Mouse (Mus musculus): Measurements from ENCODE around the gene Josd1.
A peak's percentile ranks its signal among the peaks of the same experiment; 100 is the strongest.

Gene Josd1

GRCm38 (mm10) chr15:79687646-79688267, at the start of gene Josd1:
Josd1 (minus strand) TSS chr15:79687919.
- peak; percentile 92 for DNase-seq (ENCODE audit: low read depth, low spot score)

- no peak for DNase-seq (ENCODE audit: low read depth, low spot score)
These were observed 46.6 kb upstream of the Josd1 start for GRCm38 (mm10) chr15:79734311-79734710.

GRCm38 (mm10) chr15:79733640-79734039, 45.9 kb upstream of the Josd1 start:
- no peak for DNase-seq (ENCODE audit: low read depth, low spot score)

GRCm38 (mm10) chr15:79733192-79733591, 45.5 kb upstream of the Josd1 start:
- no peak for DNase-seq (ENCODE audit: low read depth, low spot score)

- DNase-seq (ENCODE audit: low read depth, low spot score): no peak
These were observed 43.8 kb upstream of the Josd1 start for GRCm38 (mm10) chr15:79731554-79731953.

- DNase-seq (ENCODE audit: low read depth, low spot score): no peak
These were observed 41.1 kb upstream of the Josd1 start for GRCm38 (mm10) chr15:79728731-79729388.

- DNase-seq (ENCODE audit: low read depth, low spot score): no peak
These were observed 40.6 kb upstream of the Josd1 start for GRCm38 (mm10) chr15:79728311-79728710.

- no peak for DNase-seq (ENCODE audit: low read depth, low spot score)
These were observed 40.1 kb upstream of the Josd1 start for GRCm38 (mm10) chr15:79727840-79728239.

GRCm38 (mm10) chr15:79725190-79725789, 37.6 kb upstream of the Josd1 start:
- no peak for DNase-seq (ENCODE audit: low read depth, low spot score)

GRCm38 (mm10) chr15:79723439-79723838, 35.7 kb upstream of the Josd1 start:
- DNase-seq (ENCODE audit: low read depth, low spot score): no peak

- DNase-seq (ENCODE audit: low read depth, low spot score): no peak
These were observed 33.1 kb upstream of the Josd1 start for GRCm38 (mm10) chr15:79720796-79721195.

- DNase-seq (ENCODE audit: low read depth, low spot score): no peak
These were observed 32.5 kb upstream of the Josd1 start for GRCm38 (mm10) chr15:79720267-79720666.

- no peak for DNase-seq (ENCODE audit: low read depth, low spot score)
These were observed 29.0 kb upstream of the Josd1 start for GRCm38 (mm10) chr15:79716710-79717109.

- no peak for DNase-seq (ENCODE audit: low read depth, low spot score)
These were observed 27.9 kb upstream of the Josd1 start for GRCm38 (mm10) chr15:79715646-79716045.

- no peak for DNase-seq (ENCODE audit: low read depth, low spot score)
These were observed 20.6 kb upstream of the Josd1 start for GRCm38 (mm10) chr15:79708229-79708822.

- DNase-seq (ENCODE audit: low read depth, low spot score): no peak
These were observed 19.0 kb upstream of the Josd1 start for GRCm38 (mm10) chr15:79706603-79707214.

GRCm38 (mm10) chr15:79697558-79698187, 10.0 kb upstream of the Josd1 start:
- DNase-seq (ENCODE audit: low read depth, low spot score): no peak

GRCm38 (mm10) chr15:79697011-79697410, 9.3 kb upstream of the Josd1 start:
- no peak for DNase-seq (ENCODE audit: low read depth, low spot score)

GRCm38 (mm10) chr15:79696508-79696907, 8.8 kb upstream of the Josd1 start:
- DNase-seq (ENCODE audit: low read depth, low spot score): no peak

- no peak for DNase-seq (ENCODE audit: low read depth, low spot score)
These were observed 7.8 kb upstream of the Josd1 start for GRCm38 (mm10) chr15:79695516-79695915.

GRCm38 (mm10) chr15:79694512-79694911, 6.8 kb upstream of the Josd1 start:
- peak; percentile 47 for DNase-seq (ENCODE audit: low read depth, low spot score)

GRCm38 (mm10) chr15:79693740-79694139, 6.0 kb upstream of the Josd1 start:
- DNase-seq (ENCODE audit: low read depth, low spot score): no peak

Measured in c-Kit-negative CD71-positive TER-119-positive erythroid progenitor cells, embryonic 14.5 days (primary cell).